Mouse (Mus musculus): ENCODE results near the gene Ube2s. TPM values are rescaled to one million over a fixed set of nuclear protein-coding genes. Genes with fewer than 3 reads are reported as not detected.
"Not testable (repeated sequence)": the region's sequence is repeated elsewhere in the genome, so short reads cannot be mapped to it uniquely, and the experiment has no call there.

The Ube2s gene
- total RNA-seq, 2 experiments from 2014 or later = 310 to 831 TPM

DNA sequence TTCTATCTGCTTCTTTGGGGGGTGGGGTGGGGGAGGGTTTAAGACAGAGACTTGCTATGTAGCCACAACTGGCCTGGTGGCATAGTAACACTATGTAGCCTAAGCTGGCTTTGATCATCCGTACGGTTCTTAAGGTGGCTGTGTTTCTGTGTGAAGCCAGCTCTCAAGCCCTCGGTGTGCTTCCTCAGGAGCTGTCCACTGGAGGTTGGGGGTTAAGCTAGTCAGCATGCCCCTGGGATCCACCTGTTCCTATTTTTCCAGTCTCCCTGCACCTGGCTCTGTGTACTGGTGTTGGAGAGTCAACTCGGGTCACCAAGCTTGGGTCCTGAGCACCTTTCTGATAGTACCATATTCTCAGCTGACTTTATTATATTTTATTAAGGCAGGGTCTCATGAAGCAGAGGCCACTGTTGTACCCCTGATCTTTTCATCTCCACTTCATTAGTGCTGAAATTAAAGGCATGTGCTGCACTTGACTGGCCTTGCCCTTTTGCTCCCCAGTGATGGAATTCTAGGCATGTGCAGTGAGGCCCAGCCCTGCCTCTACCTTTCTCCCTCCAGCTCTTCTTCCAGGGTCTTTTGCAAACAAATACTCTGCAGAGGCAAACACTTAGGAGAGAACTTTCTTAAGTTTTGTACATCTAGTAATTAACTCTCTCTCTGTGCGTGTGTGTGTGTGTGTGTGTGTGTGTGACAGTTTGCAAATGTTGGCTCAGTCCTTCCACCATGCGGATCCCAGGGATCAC, 9.9 kb upstream of the Ube2s start:
- no peak for ATAC-seq (replicated peaks; ENCODE audit: low FRiP score, poor library complexity, severe bottlenecking)

DNA sequence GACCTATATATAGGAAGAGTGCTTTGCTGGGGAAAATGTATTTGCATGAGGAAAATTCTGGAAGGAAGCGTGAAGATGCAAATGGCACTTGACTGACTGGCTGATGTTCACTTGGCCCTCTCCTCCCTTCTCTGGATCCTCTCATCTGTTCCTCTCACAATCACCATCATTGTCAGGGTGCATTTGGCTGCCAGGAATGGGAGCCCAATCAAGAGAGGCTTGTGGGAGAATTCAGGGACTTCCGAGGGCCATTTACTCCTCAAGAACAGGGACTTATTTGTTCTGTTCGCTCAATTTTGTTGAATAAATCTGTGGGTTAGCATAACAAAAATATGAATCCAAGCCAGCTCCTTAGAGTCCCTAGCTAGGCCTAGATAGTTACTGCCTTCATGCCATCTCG, 9.3 kb upstream of the Ube2s start:
- ATAC-seq (replicated peaks; ENCODE audit: low FRiP score, poor library complexity, severe bottlenecking) = no peak

GRCm38 (mm10) chr7:4820925-4821324, 8.5 kb upstream of the Ube2s start:
- not testable (repeated sequence) for ATAC-seq (replicated peaks; ENCODE audit: low FRiP score, poor library complexity, severe bottlenecking)

DNA sequence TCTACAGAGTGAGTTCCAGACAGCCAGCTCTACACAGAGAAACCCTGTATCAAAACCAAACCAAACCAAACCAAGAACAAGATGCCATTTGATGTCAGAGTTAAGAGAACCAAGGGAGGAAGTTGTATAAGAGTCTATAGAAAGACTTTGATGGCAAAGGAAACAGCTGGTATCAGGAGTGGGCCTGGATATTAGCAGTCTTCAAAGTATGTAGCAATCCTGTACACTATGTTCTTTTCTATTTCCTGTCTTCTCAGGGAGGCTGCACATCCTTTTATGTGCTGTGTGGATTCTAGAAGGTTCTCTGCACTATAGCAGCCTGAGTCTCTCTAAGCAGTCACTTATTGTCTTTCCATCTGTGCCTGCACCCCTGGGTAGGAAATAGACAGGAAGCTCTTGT, 4.2 kb upstream of the Ube2s start:
- ATAC-seq (replicated peaks; ENCODE audit: low FRiP score, poor library complexity, severe bottlenecking) = no peak

GRCm38 (mm10) chr7:4813105-4813791, 858 bp upstream of the Ube2s start:
- no peak for ATAC-seq (replicated peaks; ENCODE audit: low FRiP score, poor library complexity, severe bottlenecking)

DNA sequence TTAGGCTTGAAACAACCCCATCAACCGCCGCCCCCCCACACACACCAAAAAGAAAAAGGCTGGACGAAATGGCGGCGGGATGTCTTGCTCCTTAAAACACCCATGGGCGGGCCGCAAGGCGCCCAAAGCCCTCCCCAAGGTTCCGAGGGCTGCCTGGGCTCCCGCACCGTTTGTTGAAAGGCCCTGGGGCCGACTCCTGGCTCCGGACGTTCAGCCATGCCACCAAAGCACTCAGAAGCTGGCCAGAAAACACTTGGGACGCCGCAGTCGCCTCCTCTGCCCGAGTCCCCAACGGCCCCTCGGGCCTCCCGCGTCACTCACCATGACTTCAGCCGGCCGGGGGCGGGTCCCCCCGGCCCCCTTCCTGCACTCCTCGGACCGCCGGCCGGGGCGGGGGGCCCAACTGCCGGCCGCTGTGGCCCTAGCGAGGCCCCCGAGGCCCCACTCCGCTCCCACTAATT, 518 bp downstream of the Ube2s start:
- ATAC-seq (replicated peaks; ENCODE audit: low FRiP score, poor library complexity, severe bottlenecking) = no peak

- ATAC-seq (replicated peaks; ENCODE audit: low FRiP score, poor library complexity, severe bottlenecking) = not testable (repeated sequence)
Measured at GRCm38 (mm10) chr7:4811131-4811530, 1.3 kb downstream of the Ube2s start.

GRCm38 (mm10) chr7:4806716-4807115, 5.7 kb downstream of the Ube2s start:
- ATAC-seq (replicated peaks; ENCODE audit: low FRiP score, poor library complexity, severe bottlenecking) = peak; percentile 81

DNA sequence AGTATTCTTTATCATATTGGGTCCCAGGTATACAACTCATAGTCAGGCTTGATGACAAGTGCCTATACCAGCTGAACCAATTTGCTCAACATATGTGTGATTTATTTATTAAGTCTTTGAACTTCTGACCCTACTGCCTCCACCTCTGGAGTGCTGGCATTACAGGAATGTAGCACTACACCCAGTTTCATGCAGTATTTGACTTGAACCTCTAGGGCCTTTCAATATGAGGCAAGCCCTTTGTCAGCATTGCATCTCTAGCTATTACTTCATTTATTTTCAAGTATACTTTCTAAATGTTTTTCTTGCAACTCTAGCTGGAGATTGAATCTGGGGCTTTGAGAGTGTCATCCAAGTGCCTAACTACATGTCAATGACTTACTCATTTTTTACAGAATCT, 10.1 kb downstream of the Ube2s start:
- ATAC-seq (replicated peaks; ENCODE audit: low FRiP score, poor library complexity, severe bottlenecking) = no peak

DNA sequence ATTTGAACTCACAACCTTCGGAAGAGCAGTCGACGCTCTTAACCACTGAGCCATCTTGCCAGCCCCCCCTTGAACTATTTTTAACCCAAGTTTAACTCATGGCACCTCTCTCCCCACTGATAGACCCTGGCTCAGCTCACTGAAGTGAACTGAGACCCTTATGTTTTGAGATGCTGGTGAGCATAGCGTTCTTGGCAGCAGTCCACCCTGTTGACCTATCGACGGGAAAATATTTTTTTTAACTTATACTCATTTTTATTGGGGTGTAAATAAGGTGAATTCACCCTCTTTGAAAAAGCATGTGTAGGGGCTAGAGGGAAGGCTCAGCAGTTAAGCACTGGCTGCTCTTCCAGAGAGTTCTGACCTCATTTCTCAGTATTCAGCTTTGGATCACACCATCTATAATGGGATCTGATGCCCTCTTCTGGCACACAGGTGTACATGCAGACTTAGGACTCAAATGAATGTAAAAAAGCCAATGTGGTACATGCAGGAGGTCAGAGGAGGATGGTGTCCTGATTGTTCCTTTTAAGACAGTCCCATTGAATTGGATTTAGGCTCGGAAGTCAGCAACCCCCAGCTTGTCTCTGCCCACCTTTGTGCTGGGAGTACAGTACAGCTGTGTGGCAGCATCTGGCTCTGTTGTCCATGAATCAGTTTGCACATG, 16.5 kb downstream of the Ube2s start:
- ATAC-seq (replicated peaks; ENCODE audit: low FRiP score, poor library complexity, severe bottlenecking) = 0 out of 2 replicates have a peak, but pooled peaks have one; percentile 40

GRCm38 (mm10) chr7:4794631-4795168, 17.7 kb downstream of the Ube2s start:
- no peak for ATAC-seq (replicated peaks; ENCODE audit: low FRiP score, poor library complexity, severe bottlenecking)

DNA sequence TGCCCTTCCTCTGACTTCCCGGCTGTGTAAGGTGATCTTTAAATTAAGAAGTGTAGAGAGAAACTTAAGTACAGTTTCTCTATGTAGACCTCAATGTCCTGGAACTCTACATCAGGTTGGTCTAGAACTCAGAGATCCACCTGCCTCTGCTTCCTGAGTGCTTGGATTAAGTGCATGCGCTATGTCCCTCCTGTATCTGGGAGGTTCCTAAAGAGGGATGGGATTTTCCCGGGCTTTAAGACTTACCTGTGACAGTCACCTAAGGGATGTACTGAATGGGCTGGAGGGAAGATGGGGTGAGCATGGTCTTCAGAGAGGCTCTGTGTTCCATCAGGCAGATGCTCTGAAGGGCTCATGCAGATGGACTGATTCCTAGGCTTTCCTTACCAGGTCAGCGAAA, 18.7 kb downstream of the Ube2s start:
- no peak for ATAC-seq (replicated peaks; ENCODE audit: low FRiP score, poor library complexity, severe bottlenecking)

DNA sequence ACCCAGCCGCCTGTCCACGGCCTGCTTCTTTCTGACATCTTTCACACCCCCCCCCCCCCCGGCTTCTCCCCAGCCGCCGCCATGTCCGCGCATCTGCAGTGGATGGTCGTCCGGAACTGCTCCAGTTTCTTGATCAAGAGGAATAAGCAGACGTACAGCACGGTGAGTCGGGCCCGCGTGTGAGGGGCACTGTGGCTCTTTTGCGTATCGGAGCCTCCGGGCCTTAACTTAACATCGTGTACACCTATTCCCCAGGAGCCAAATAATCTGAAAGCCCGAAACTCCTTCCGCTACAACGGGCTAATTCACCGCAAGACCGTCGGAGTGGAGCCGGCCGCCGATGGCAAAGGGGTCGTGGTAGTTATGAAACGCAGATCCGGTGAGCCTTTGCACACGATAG, 19.1 kb downstream of the Ube2s start:
- not testable (repeated sequence) for ATAC-seq (replicated peaks; ENCODE audit: low FRiP score, poor library complexity, severe bottlenecking)

DNA sequence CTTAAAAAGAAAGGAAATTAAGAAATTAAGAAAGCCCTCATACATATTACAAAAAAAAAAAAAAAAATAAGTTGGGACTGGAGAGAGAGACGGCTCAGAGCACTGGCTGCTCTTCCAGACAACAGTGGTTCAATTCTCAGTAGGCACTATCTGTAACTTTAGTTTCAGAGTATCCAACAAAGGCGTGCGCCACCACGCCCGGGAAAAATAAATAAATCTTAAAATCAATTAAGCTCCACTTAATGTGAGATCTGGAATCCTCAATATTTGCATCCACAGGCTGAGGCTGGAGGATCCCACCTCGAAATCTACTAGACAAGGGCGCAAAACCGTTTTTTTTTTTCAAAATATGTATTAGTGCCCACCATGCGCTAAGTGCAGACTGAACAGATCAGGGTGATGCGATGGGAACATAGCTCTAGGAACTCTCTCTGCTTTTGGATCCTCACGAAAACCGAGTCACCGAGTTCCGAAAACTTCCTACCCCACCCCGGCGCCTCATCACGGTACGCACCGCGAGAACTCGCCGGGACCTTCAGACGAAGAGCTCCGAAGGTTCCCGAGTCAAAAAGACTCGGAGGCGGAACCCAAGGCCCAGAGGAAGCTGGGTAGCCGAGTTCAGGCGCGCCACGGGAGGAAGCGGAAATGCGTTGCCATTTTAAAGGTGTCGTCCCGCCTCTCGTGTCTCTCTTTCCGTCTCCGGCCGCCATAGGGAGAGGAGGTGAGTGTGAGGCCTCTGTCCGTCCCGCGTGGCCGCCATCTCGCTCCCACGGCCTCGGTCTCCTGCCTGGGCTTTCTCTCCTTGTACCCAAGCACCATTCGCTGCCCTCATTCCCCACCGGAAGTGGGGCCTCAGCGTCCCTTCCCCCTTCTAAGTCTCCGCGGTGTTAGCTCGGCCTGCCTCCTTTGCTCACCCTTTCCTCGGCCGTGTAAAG, 19.8 kb downstream of the Ube2s start, which contains the start of gene Rpl28:
Gene Rpl28 (plus strand): TSS at position 597 of the 935 bp plus-strand sequence.
- ATAC-seq (replicated peaks; ENCODE audit: low FRiP score, poor library complexity, severe bottlenecking) = peak; percentile 92

DNA sequence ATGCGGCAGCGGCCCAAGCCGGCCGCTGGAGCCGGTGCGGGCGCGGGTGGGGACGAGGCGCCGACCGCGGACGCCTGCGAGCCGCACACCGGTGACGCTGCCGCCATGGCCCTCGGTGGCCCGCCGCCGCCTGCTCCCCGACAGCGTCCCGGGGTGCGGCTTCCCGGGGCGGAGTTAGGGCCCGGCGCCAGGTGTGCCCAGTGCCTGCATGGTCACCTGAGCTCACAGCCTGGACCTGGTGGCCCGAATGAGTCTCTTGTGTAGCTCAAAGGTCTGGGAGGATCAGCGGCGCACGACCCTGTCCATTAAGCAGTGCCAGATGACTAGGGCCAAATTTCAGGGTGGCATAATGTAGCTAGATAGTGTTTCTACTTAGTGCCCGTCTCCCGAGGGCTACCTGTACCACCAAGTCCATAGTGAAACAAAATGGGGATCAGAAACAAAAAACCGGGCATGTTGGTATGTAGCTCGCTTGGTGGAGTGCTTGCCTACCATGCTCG, 22.9 kb downstream of the Ube2s start, which contains the start of gene Tmem238:
Gene Tmem238 (minus strand): TSS at position 221 of the 500 bp plus-strand sequence.
- peak; percentile 47 for ATAC-seq (replicated peaks; ENCODE audit: low FRiP score, poor library complexity, severe bottlenecking)

GRCm38 (mm10) chr7:4788499-4789435, 23.6 kb downstream of the Ube2s start:
- ATAC-seq (replicated peaks; ENCODE audit: low FRiP score, poor library complexity, severe bottlenecking) = no peak; the same call in 1 of the 2 replicates

- ATAC-seq (replicated peaks; ENCODE audit: low FRiP score, poor library complexity, severe bottlenecking) = 0 out of 2 replicates have a peak, but pooled peaks have one; percentile 20
Measured at GRCm38 (mm10) chr7:4783667-4784268, 28.6 kb downstream of the Ube2s start.
